Mouse (Mus musculus) monocyte, adult 2 months (primary cell): Measurements from ENCODE around the gene Padi2.

Source experiments
- DNase-seq, 2 experiments: peaks; one replicate each; pipeline ENCODE4 v3.0.0; 2022; ENCODE audit warnings: low spot score in 2 of 2, low read depth in 1 of 2

Padi2 gene

GRCm38 (mm10) chr4:140919974-140920836, 14.1 kb downstream of the Padi2 start:
- no peak for DNase-seq

- DNase-seq = no peak
Observed at GRCm38 (mm10) chr4:140922508-140922907, 16.4 kb downstream of the Padi2 start.

- no peak for DNase-seq
Observed at GRCm38 (mm10) chr4:140925648-140926047, 19.5 kb downstream of the Padi2 start.

- DNase-seq = no peak
Observed at GRCm38 (mm10) chr4:140928349-140928748, 22.2 kb downstream of the Padi2 start.

GRCm38 (mm10) chr4:140929745-140930144, 23.6 kb downstream of the Padi2 start:
- no peak for DNase-seq

GRCm38 (mm10) chr4:140930900-140931470, 24.8 kb downstream of the Padi2 start:
- no peak for DNase-seq

GRCm38 (mm10) chr4:140935643-140936042, 29.5 kb downstream of the Padi2 start:
- no peak for DNase-seq

GRCm38 (mm10) chr4:140944356-140944755, 38.2 kb downstream of the Padi2 start:
- DNase-seq = no peak

GRCm38 (mm10) chr4:140944961-140945442, 38.9 kb downstream of the Padi2 start:
- DNase-seq = peak in 1 of 2 experiments; percentile 42

- no peak for DNase-seq
Observed at GRCm38 (mm10) chr4:140945571-140945970, 39.4 kb downstream of the Padi2 start.

- no peak for DNase-seq
Observed at GRCm38 (mm10) chr4:140946048-140946447, 39.9 kb downstream of the Padi2 start.

GRCm38 (mm10) chr4:140946580-140947205, 40.5 kb downstream of the Padi2 start:
- no peak for DNase-seq

- DNase-seq = no peak
Observed at GRCm38 (mm10) chr4:140947487-140948440, 41.6 kb downstream of the Padi2 start.

- DNase-seq = no peak
Observed at GRCm38 (mm10) chr4:140948481-140948880, 42.3 kb downstream of the Padi2 start.

- DNase-seq = no peak
Observed at GRCm38 (mm10) chr4:140949052-140949451, 42.9 kb downstream of the Padi2 start.

- no peak for DNase-seq
Observed at GRCm38 (mm10) chr4:140949616-140950015, 43.5 kb downstream of the Padi2 start.

- no peak for DNase-seq
Observed at GRCm38 (mm10) chr4:140950574-140950973, 44.4 kb downstream of the Padi2 start.

GRCm38 (mm10) chr4:140951861-140952641, 45.9 kb downstream of the Padi2 start:
- DNase-seq = peak; percentile 59 to 70

GRCm38 (mm10) chr4:140957131-140957702, 51.1 kb downstream of the Padi2 start:
- DNase-seq = no peak

GRCm38 (mm10) chr4:140957725-140958124, 51.6 kb downstream of the Padi2 start:
- peak; percentile 44 to 60 for DNase-seq
